Mouse (Mus musculus) G1E-ER4 (cell line): ENCODE measurements around the gene Oasl2. TPM values are rescaled to one million over a fixed set of nuclear protein-coding genes. Genes with fewer than 3 reads are reported as not detected.

Source experiments
- GATA1 ChIP-seq: IDR thresholded peaks from one replicate; pipeline ENCODE4 v1.8.0; 2012; ENCODE audit warnings: low read length, inconsistent platforms
- polyA plus RNA-seq: library from polyadenylated mRNA; stranded (reverse); fragments of >175 nt; gene quantifications from 2 replicates; pipeline ENCODE4 v1.2.3, GENCODE M21; 2012

Gene Oasl2
- polyA plus RNA-seq, 1 experiment = not detected

DNA sequence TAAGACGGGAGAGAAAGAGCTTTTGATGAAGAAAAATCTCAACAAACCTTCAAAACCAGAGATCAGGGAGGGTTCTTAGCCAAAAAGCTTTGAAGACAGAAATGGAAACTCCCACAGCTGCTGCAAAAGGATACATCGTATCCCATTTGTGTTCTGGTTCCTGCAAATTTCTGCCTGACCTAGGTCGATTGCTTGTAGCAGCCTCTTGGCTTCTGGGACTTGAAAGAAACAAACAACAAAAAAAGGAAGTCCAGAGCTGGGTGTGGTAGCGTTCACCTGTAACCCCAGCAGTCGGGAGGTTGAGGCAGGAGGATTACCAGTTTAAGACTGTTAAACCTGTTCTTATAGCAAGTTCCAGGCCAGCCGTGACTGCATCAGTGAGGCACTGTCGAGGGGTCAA lies 2.1 kb downstream of the Oasl2 start:
- no peak for TF ChIP-seq GATA1

DNA sequence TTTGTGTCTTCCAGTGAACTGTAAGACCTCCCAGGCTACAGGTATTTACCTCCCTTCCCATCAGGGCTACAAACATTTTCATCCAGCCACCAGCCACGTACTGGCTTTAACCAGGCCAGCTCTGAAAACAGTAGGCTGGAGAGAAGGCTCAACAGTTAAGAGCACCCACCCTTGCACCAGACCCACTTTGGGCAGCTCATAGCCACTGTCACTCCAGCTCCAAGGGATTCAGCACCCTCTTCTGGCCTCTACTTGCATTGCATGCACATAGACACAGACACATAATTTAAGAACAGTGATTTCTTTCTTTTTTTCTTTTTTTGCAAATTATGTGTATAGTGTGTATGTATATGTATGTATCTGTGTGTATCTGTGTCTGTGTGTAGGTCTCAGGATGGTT lies 5.7 kb downstream of the Oasl2 start:
- no peak for TF ChIP-seq GATA1

- TF ChIP-seq GATA1 = no peak
Observed at GRCm38 (mm10) chr5:114908598-114909305, 12.0 kb downstream of the Oasl2 start.

GRCm38 (mm10) chr5:114913686-114914085 lies 16.9 kb downstream of the Oasl2 start:
- no peak for TF ChIP-seq GATA1

DNA sequence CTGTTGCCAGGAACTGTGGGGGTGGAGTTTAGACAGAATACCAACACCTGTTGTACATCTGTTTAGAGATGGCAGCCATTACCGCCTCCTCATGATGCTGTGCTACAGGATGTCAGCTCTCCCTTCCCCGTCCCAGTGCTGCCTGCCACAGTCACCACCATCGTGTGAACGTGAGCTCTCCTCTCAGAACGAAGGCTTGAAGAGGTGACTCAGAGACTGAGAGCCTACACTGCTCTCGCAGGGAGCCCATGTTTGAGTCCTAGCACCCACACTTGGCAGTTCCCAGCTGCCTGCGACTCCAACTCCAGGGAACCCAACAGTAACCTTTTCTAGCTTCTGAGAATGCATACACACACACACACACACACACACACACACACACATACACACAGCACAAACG lies 18.1 kb downstream of the Oasl2 start:
- TF ChIP-seq GATA1 = no peak

DNA sequence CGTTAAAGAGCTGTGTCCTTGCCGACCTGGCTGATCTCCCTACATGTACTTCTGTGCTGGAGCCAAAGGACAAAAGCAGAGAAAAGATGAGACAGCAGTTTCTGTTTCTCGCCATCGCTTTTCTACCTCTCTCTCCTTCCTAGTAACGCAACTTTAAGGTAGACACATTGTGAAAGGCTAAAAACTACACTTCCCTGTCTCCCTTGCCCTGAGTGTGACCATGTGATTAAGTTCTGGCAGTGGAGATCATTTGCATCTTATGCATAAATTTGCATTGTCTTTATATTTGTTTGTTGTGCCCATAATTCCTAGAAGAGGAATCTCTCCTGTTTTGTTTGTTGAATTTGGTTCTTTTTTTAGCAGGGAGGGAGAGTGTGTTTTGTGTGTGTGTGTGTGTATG lies 19.1 kb downstream of the Oasl2 start:
- TF ChIP-seq GATA1 = no peak

DNA sequence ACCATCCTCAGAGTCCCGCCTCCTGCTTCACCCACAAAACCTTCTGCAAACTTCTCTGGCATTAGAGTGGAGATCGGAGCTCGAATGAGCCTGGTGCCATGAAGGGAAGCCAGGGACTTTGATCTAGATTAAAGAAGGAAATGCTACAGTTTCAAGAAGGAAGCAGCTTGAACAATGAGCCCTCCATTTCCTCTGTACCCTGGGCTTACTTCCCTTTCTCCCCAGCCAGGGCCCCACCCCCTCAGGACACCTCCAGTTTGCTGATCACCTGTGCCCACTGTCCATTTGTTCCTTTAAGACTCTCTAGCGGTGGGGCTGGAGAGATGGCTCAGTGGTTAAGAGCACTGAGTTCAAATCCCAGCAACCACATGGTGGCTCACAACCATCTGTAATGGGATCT lies 20.0 kb downstream of the Oasl2 start:
- TF ChIP-seq GATA1 = no peak

DNA sequence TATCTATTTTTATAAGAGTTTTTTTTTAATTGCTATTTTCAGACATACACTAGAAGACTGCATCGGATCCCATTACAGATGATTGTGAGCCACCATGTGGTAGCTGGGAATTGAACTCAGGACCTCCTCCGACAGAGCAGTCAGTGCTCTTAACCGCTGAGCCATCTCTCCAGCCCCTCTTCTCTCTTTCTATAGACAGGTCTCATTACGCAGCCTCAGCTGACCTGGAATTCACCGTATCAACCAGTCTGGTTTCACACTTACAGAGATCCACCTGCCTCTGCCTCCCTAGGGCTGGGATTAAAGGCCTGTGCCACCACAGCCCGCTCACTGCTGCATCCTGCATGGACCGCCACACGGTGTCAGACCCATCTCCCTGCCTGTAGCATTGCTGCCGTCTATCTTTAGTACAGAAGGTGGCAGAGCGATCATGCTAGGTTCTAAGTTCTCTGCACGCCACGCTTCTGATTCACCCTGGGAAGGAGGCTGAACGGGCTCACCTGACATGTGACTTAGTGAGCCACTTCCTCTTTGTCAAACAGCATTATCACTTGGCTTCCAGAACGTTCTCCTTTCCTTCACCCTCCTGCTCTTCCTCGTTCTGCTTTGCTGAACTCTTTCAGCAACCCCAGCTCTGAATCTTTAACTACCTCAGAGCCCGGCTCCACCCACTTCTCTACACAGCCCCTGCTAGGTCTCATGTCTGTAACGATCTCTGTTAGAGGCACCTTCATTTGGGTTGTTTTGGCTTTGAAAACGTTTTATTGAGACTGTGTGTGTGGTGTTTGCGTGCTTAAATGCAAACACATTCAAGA lies 25.0 kb downstream of the Oasl2 start:
- TF ChIP-seq GATA1 = no peak

DNA sequence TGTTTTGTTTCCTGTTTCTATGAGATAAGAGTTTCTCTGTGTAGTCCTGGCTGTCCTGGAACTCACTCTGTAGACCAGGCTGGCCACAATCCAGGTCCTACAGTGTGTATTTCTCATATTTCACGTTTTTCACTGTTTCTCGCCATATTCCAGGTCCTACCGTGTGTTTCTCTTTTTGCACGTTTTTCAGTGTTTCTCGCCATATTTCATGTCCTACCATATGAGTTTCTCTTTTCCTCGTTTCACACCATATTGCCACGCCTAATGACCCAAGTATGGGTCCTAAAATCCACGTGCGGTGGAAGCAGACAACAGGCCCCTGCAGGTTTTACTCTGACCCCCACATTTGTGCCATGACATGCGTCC lies 25.6 kb downstream of the Oasl2 start:
- no peak for TF ChIP-seq GATA1

DNA sequence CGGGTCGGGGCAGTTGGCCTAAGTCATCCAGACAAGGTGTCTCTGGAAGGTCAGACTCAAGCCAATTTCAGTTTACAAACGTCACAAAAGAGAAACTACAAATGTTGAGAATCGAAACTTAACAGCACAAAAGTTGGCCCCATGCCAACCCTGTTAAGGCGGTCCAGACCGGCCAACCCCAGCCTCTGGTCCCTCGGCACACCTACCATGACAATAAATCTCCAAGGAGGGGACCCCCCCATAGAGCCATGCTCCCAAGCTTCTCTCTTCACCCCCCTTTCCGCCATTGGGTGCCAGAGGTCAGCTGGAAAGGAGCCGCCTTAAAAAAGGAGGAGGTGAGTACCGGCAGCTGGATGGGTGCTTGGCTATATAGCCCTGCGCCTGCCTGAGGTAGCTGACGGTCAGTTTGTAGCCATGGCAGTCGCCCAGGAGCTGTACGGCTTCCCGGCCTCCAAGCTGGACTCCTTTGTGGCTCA lies 26.3 kb downstream of the Oasl2 start, which contains the start of gene Oasl1:
Gene Oasl1, plus strand, starts transcription at position 243 of the 476 bp plus-strand sequence.
- no peak for TF ChIP-seq GATA1

DNA sequence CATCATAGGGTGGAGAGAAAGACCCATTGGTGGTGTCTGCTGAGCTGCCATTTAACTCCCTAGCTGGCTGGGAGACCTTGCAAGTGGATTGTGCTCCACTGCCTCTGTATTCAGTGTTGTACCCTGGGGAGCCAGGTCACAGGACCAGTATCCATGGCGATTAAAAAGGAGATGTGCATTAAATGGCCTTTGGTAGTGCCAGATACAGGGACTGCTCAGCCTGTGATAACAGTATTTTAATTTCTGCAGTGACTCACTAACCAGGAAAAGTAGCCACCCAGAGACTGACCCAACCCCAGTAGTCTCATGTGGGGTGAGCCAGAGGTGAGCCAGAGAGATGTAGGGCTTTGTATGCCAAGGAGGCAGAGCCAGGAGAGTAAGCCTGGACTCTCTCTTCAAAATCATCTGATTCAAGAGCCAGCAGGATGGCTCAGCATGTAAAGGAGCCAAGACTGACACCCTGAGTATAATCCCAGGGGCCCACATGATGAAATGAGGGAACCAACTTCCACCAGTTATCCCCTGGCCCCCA lies 29.5 kb downstream of the Oasl2 start:
- no peak for TF ChIP-seq GATA1

DNA sequence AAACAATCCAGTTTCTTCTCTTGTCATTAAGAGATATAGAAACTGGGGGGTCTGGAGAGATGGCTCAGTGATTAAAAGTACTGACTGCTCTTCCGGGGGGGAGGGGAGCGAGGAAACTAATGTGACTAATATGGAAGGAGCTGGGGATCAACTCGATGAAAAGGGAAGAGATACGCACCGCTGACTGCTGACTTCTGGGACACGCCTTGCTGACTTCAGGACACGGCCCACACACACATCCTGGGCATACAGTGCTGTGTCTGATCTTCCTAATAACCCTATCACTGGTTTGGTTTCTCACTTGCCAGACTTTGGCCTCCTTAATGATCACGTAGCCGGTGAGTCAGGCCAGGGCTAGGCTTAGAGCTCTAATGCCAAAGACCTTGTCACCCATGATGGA lies 30.0 kb downstream of the Oasl2 start:
- no peak for TF ChIP-seq GATA1

DNA sequence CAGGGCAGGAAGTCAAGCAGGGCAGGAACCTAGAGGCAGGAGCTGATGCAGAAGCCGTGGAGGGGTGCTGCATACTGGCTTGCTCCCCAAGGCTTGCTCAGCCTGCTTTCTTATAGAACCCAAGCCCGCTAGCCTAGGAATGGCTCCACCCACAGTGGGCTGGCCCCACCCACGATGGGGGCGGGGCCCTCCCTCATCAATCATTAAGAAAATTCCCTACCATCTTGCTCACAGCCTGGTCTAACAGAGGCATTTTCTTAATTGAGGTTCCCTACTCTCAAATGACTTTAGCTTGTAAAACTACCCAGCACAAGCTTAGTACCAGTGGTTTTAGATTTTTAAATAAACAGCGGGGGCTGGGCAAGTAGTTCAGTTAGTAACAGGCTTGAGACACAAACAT lies 34.9 kb downstream of the Oasl2 start:
- TF ChIP-seq GATA1 = no peak

DNA sequence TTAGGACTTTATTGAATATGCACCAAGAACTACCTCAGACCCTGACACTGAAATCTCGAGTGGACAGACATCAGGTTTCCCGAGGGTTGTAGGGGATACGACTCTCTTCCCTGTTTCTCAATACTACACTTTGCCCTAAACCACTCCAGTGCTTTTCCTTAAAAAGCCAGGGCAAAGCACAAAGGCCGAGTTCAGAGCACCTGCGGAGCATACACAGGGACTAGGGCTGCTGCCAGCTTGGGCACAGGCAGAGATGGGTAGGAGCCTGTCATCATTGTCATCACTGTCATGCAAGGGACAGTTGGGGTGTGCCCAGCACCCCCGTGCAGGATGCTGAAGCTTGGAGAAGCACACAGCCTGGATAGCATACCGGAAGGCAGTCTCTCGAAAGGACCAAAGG lies 36.5 kb downstream of the Oasl2 start:
- TF ChIP-seq GATA1 = no peak

GRCm38 (mm10) chr5:114935838-114936237 lies 39.1 kb downstream of the Oasl2 start:
- TF ChIP-seq GATA1 = no peak

DNA sequence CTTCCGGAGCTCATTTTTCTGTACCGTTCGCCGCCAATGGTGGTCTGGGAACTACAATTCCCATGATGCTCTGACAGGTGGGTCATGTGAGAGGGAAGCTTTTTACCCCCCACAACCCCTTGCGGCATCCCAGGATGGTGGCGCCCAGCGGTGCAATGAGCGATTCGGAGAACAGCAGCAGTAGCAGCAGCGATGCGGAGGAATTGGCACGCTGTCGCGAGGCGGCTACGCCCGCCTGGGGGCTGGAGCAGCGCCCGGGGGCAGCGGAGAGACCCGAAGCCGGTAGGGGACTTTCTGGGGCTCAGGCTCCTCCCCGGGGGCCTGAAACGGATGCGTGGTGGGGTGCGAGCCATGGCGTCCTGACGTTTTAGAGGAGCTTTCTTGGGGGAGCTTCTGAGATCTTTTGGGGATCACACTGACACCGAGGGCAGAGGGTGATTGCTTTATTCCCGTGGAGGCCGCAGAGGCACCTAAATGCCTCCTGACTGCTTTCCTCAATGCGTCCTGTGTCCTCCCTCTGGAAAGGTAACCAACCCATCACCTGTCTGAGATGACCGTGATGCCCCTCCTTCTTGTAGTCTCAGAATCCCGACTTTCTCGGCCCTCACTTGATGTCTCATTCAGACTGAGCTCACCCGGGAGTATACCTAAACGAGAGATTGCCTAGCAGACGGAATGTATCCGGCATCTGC lies 45.5 kb downstream of the Oasl2 start, which contains the start of gene 2210016L21Rik:
Gene 2210016L21Rik, plus strand, starts transcription at position 85 of the 692 bp plus-strand sequence.
- TF ChIP-seq GATA1 = no peak
